Mouse (Mus musculus): ENCODE results near the gene Col5a3. TPM values are rescaled to one million over a fixed set of nuclear protein-coding genes. Genes with fewer than 3 reads are reported as not detected.

Gene Col5a3
- polyA plus RNA-seq, 1 experiment from 2014 or later = 1.0 TPM

DNA sequence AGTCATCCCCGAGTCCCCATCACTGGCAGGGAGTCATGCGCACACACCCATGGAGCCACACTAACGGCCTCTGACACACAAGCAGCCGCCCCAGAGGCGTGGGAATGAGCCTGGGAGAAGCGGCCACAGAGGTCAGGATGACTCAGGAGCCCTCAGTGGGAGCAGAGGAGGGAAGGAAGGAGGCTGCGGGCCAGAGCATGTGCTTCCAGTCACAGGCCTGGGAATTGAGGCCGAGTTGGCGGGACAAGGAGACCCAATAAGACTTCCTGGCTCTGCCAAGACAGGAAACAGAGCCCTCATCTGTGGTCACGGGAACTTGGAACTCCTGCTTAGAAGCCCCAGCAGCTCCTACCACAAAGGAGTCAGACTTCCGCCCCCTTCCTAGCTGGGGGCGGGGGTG is 54.1 kb downstream of the Col5a3 start:
- H3K36me3 ChIP-seq (ENCODE audit: control insufficient read depth, insufficient read depth, low read length) = no peaks in the 10 kb centered on the region
- no peaks in the 10 kb centered on the region for H3K9me3 ChIP-seq (ENCODE audit: control insufficient read depth, low read length)
- DNase-seq (ENCODE audit: low spot score) = no peak
- no peak overlapping the region for H3K9ac ChIP-seq (ENCODE audit: low read length)
- H3K27ac ChIP-seq (ENCODE audit: low read depth) = no peak overlapping the region
- ATAC-seq (replicated peaks; ENCODE audit: low FRiP score, low TSS enrichment, low read depth) = no peak
- no peak overlapping the region for H3K4me3 ChIP-seq (ENCODE audit: low read depth, low read length)
- no peaks in the 10 kb centered on the region for H3K4me1 ChIP-seq (replicated peaks; ENCODE audit: control insufficient read depth, insufficient read depth, low read length)
- H3K4me2 ChIP-seq (ENCODE audit: low read length) = no peak overlapping the region
- 50% methylated on average over 12 of the region's 12 CpGs for WGBS
- no peaks in the 10 kb centered on the region for H3K27me3 ChIP-seq (replicated peaks; ENCODE audit: control insufficient read depth, insufficient read depth, low read length)

DNA sequence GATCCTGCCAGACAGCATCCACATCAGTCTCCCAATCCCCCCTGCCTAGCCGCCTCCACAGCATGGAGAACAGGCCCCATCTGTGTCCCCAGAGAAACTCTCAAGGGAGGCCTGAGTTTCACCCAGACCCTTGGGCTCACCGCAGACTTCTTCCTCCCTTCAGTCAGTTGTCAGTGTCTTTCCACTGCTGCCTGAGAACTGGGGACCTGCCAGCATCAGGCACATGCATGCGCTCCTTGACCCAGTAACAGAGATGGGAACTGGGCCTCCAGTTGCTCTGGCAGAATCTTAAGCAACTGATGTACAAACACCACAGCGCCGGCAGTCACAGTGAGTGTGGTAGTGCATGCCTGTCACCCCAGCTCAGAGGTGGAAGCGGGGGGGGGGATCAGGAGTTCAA is 56.0 kb downstream of the Col5a3 start:
- Histone ChIP-seq H3K4me2 (ENCODE audit: low read length) (no peak overlapping the region), H3K4me3 (ENCODE audit: low read depth, low read length) (no peak overlapping the region), H3K4me1 (replicated peaks; ENCODE audit: control insufficient read depth, insufficient read depth, low read length) (no peaks in the 10 kb centered on the region), H3K27ac (ENCODE audit: low read depth) (no peak overlapping the region), H3K36me3 (ENCODE audit: control insufficient read depth, insufficient read depth, low read length) (no peaks in the 10 kb centered on the region), H3K9ac (ENCODE audit: low read length) (no peak overlapping the region), H3K9me3 (ENCODE audit: control insufficient read depth, low read length) (no peaks in the 10 kb centered on the region), H3K27me3 (replicated peaks; ENCODE audit: control insufficient read depth, insufficient read depth, low read length) (no peaks in the 10 kb centered on the region)
- WGBS = 83% methylated on average over 6 of the region's 6 CpGs
- no peak for DNase-seq (ENCODE audit: low spot score)
- ATAC-seq (replicated peaks; ENCODE audit: low FRiP score, low TSS enrichment, low read depth) = no peak

DNA sequence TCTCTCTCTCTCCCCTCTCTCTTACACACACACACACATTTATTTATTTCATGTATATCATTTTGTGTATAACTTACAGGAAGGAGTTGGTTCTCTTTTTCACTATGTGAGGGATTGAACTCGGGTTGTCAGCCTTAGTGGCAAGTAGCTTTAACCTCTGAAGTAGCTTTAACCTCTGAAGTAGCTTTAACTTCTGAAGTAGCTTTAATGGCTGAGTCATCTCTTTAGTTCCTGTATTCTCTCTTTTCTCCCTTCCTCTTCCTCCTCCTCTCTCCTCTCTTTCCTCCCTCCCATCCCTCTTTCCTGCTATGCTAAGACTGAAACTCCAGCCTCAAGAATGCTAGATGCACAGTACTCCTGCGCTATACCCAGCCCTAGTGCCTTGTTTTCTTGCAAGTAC is 56.6 kb downstream of the Col5a3 start:
- no peak overlapping the region for H3K9ac ChIP-seq (ENCODE audit: low read length)
- no peaks in the 10 kb centered on the region for H3K4me1 ChIP-seq (replicated peaks; ENCODE audit: control insufficient read depth, insufficient read depth, low read length)
- no peak overlapping the region for H3K4me3 ChIP-seq (ENCODE audit: low read depth, low read length)
- H3K4me2 ChIP-seq (ENCODE audit: low read length) = no peak overlapping the region
- DNase-seq (ENCODE audit: low spot score) = no peak
- WGBS = 72% methylated on average over 2 of the region's 2 CpGs
- no peaks in the 10 kb centered on the region for H3K36me3 ChIP-seq (ENCODE audit: control insufficient read depth, insufficient read depth, low read length)
- ATAC-seq (replicated peaks; ENCODE audit: low FRiP score, low TSS enrichment, low read depth) = no peak
- H3K27ac ChIP-seq (ENCODE audit: low read depth) = no peak overlapping the region
- H3K27me3 ChIP-seq (replicated peaks; ENCODE audit: control insufficient read depth, insufficient read depth, low read length) = no peaks in the 10 kb centered on the region
- H3K9me3 ChIP-seq (ENCODE audit: control insufficient read depth, low read length) = no peaks in the 10 kb centered on the region

DNA sequence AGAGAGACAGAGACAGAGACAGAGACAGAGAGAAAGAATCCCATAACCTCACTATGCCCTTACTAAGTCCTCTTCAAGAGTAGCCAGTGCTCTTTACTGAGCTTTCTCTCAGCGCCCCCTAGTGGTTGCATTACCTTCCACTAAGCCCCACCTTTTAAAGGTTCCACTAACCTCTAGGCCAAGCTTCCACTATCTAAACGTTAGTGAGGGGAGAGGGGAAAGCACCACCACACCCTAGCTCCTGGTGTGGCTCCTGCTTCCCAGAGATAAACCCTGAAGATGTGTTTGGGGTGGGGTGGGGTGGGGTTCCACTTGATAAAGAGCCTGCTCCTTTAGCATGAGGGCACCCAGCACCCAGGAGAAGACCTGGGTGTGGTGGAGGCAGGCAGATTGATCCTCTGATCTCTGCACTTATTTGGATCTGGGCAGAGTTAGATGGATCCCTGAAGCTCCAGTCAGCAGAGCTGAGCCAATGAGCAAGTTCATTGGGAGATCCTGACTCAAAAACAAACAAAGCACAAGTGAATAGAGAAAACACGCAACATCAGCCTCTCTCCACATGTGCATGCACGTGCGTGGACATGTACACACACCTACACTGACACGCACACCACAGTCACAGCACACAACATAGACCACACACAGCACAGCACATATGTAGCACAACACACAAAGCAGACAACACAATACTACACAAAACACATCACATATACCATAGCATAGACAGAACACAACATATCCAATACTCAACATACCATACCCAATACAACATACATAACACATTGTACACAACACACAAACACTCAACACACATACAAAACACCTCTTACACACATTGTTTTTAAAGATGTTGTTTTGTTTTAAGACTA is 57.5 kb downstream of the Col5a3 start:
- Histone ChIP-seq H3K36me3 (ENCODE audit: control insufficient read depth, insufficient read depth, low read length) (no peaks in the 10 kb centered on the region), H3K27ac (ENCODE audit: low read depth) (no peak overlapping the region), H3K4me1 (replicated peaks; ENCODE audit: control insufficient read depth, insufficient read depth, low read length) (no peaks in the 10 kb centered on the region), H3K27me3 (replicated peaks; ENCODE audit: control insufficient read depth, insufficient read depth, low read length) (no peaks in the 10 kb centered on the region), H3K4me2 (ENCODE audit: low read length) (no peak overlapping the region), H3K4me3 (ENCODE audit: low read depth, low read length) (no peak overlapping the region), H3K9me3 (ENCODE audit: control insufficient read depth, low read length) (no peaks in the 10 kb centered on the region), H3K9ac (ENCODE audit: low read length) (no peak overlapping the region)
- DNase-seq (ENCODE audit: low spot score) (peak; percentile 73), ATAC-seq (replicated peaks; ENCODE audit: low FRiP score, low TSS enrichment, low read depth) (peak; percentile 67; the same call in 1 of the 2 replicates)
- 60% methylated on average over 6 of the region's 6 CpGs for WGBS

DNA sequence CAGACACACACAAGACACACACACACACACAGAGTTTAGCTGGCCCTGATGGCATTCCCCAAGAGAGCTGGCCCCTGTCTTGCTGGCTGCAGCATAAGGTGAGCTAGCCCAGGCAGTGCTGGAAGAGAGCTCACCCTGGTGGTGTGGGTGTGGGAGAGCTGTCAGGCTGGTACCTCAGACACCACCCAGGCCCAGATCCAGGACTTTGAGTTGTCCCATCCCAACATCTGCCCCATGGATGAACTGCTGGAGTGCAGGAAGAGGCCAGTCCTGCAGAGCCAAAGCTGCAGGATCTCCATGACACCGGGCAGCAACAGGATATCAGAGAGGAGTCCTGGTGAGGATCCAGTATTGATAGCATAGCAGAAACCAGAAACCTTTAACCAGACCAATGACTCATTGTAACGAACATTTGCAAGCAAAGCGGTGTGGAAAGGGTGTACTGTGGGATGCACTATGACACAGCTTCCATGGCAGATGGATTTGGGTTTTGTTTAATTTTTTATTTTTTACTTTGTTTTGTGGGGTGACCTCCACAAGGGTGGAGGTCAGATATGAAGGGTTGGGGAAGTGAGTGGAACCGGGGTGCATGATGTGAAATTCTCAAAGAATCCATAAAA is 58.7 kb downstream of the Col5a3 start:
- Histone ChIP-seq H3K4me2 (ENCODE audit: low read length) (no peak overlapping the region), H3K36me3 (ENCODE audit: control insufficient read depth, insufficient read depth, low read length) (no peaks in the 10 kb centered on the region), H3K9me3 (ENCODE audit: control insufficient read depth, low read length) (no peaks in the 10 kb centered on the region), H3K4me3 (ENCODE audit: low read depth, low read length) (no peak overlapping the region), H3K9ac (ENCODE audit: low read length) (no peak overlapping the region), H3K27ac (ENCODE audit: low read depth) (no peak overlapping the region), H3K4me1 (replicated peaks; ENCODE audit: control insufficient read depth, insufficient read depth, low read length) (no peaks in the 10 kb centered on the region), H3K27me3 (replicated peaks; ENCODE audit: control insufficient read depth, insufficient read depth, low read length) (no peaks in the 10 kb centered on the region)
- ATAC-seq (replicated peaks; ENCODE audit: low FRiP score, low TSS enrichment, low read depth) (no peak), DNase-seq (ENCODE audit: low spot score) (no peak)
- 86% methylated on average over 4 of the region's 4 CpGs for WGBS

DNA sequence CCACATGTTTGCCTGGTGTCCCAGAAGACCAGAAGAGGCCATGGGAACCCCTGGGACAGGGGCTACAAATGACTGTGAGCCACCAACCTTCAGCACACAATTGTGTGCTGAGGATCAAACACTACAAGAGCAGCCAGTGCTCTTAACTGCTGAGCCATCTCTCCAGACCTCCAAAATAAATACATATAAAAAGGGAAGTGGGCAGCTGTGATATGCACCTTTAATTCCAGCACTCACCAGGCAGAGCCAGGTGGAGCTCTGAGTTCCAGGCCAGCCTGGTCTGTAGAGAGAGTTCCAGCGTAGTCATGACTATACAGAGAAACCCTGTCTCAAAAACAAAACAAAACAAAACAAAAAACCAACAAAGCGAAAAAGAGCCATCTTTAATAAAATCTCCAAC is 60.5 kb downstream of the Col5a3 start:
- 88% methylated on average over 2 of the region's 2 CpGs for WGBS

DNA sequence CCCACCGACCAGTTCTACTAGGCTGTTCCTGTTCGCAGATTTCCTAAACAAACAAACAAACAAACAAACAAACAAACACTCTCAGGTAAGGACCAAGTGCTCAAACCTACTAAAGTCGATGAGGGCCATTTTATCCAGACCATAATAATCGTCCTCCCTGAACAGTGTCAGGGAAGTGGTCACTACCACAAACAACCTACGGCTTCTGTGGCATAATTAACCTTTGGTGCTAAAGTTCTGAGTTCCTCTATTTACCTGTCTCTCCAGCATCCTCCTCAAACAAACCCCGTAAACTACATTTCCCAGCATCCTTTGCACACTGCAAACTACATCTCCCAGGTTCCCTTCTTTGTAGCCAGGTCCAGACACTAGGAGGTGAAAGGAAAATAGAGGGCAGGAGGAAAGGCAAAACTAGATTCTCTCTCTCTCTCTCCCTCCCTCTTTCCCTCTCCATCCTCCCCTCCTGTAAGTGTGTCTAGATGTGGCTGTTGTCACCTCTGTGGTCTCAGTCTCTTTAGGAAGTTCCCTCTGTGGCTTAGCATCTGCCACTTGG is 63.3 kb downstream of the Col5a3 start:
- 51% methylated on average over 6 of the region's 6 CpGs for WGBS
- DNase-seq (ENCODE audit: low spot score) (no peak), ATAC-seq (replicated peaks; ENCODE audit: low FRiP score, low TSS enrichment, low read depth) (no peak)

More for the DNA sequence above, 60.5 kb downstream of the Col5a3 start:
- Histone ChIP-seq H3K4me3 (ENCODE audit: low read depth, low read length) (no peak overlapping the region), H3K9me3 (ENCODE audit: control insufficient read depth, low read length) (no peaks in the 10 kb centered on the region), H3K27me3 (replicated peaks; ENCODE audit: control insufficient read depth, insufficient read depth, low read length) (no peaks in the 10 kb centered on the region), H3K4me2 (ENCODE audit: low read length) (no peak overlapping the region), H3K4me1 (replicated peaks; ENCODE audit: control insufficient read depth, insufficient read depth, low read length) (no peaks in the 10 kb centered on the region), H3K9ac (ENCODE audit: low read length) (no peak overlapping the region), H3K36me3 (ENCODE audit: control insufficient read depth, insufficient read depth, low read length) (no peaks in the 10 kb centered on the region), H3K27ac (ENCODE audit: low read depth) (no peak overlapping the region)
- DNase-seq (ENCODE audit: low spot score) (no peak), ATAC-seq (replicated peaks; ENCODE audit: low FRiP score, low TSS enrichment, low read depth) (no peak)

DNA sequence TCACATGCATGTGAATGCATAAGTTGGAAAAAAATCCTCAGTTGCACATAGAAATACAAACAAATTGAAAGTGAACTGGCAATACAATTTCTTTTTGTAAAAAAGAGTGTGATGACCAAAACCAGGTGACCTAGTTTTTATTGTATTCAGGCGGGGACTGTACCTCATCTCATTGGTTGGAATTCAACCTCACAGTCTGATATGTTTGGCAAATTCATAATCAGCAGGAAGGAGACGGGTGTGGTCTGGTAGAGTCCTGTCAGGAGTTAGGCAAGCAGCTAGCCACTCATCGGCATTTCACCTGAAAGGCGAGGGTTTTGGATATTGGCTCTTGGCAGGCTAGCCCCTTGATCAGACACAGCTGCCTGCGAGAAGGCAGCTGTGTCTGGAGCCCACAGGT is 65.7 kb downstream of the Col5a3 start:
- Histone ChIP-seq H3K9me3 (ENCODE audit: control insufficient read depth, low read length) (no peaks in the 10 kb centered on the region), H3K4me3 (ENCODE audit: low read depth, low read length) (no peak overlapping the region), H3K4me2 (ENCODE audit: low read length) (no peak overlapping the region), H3K27me3 (replicated peaks; ENCODE audit: control insufficient read depth, insufficient read depth, low read length) (peaks cover 35% of the 10 kb centered on the region), H3K9ac (ENCODE audit: low read length) (no peak overlapping the region), H3K4me1 (replicated peaks; ENCODE audit: control insufficient read depth, insufficient read depth, low read length) (peaks cover 7% of the 10 kb centered on the region; the same call in 1 of the 2 replicates), H3K27ac (ENCODE audit: low read depth) (no peak overlapping the region), H3K36me3 (ENCODE audit: control insufficient read depth, insufficient read depth, low read length) (no peaks in the 10 kb centered on the region)
- ATAC-seq (replicated peaks; ENCODE audit: low FRiP score, low TSS enrichment, low read depth) = no peak
- DNase-seq (ENCODE audit: low spot score) = no peak
- 66% methylated on average over 5 of the region's 5 CpGs for WGBS

More for the DNA sequence above, 63.3 kb downstream of the Col5a3 start:
- no peak overlapping the region for H3K4me3 ChIP-seq (ENCODE audit: low read depth, low read length)
- H3K9ac ChIP-seq (ENCODE audit: low read length) = no peak overlapping the region
- H3K4me1 ChIP-seq (replicated peaks; ENCODE audit: control insufficient read depth, insufficient read depth, low read length) = 0 out of 2 replicates have a peak, but pooled peaks cover under 1% of the 10 kb centered on the region
- no peaks in the 10 kb centered on the region for H3K36me3 ChIP-seq (ENCODE audit: control insufficient read depth, insufficient read depth, low read length)
- peaks cover 11% of the 10 kb centered on the region for H3K27me3 ChIP-seq (replicated peaks; ENCODE audit: control insufficient read depth, insufficient read depth, low read length)
- no peak overlapping the region for H3K27ac ChIP-seq (ENCODE audit: low read depth)
- H3K4me2 ChIP-seq (ENCODE audit: low read length) = no peak overlapping the region
- H3K9me3 ChIP-seq (ENCODE audit: control insufficient read depth, low read length) = no peaks in the 10 kb centered on the region

All from intestine, embryonic 14.5 days (tissue).